Comparison of ENCODE assay signal across 8 mouse cellular contexts in genomic region chr5:88689279-88689938, GRCm38 (mm10). TPM values are rescaled to one million over a fixed set of nuclear protein-coding genes. Genes with fewer than 3 reads are reported as not detected.
DNase-seq lines count a peak whose midpoint lies in the region; ATAC-seq and TF ChIP-seq lines count a peak whose summit lies in the region.
"Had no signal": no experiment of that assay in that cellular context is flagged by ENCODE, and none has a peak within 500 bp of the region (broad histone marks: within the 10 kb centered on the region; RNA-seq: fewer than 3 reads in every experiment).

No protein-coding gene starts in this region.

- DNase-seq in G1E (ENCODE audit: low spot score): no peak
- peak; percentile 68 for DNase-seq in embryo, embryonic 11 days
- DNase-seq in left cerebral cortex, adult 8-10 months (ENCODE audit: low spot score in 2 of 2): no peak
- DNase-seq in T-cell, adult 2 months (ENCODE audit: low spot score): no peak

- H3K4me3 ChIP-seq in kidney, embryonic 16.5 days (ENCODE audit: low read length): no peak overlapping the region
- H3K4me3 ChIP-seq in kidney, embryonic 14.5 days (ENCODE audit: low read length): no peak overlapping the region
- no peak overlapping the region for H3K4me3 ChIP-seq in G1E (ENCODE audit: low read depth, low read length)
- H3K4me3 ChIP-seq in midbrain, embryonic 16.5 days (ENCODE audit: low read depth, low read length): no peak overlapping the region
- H3K4me3 ChIP-seq: lung, embryonic 15.5 days had no signal

- no peaks in the 10 kb centered on the region for H3K9me3 ChIP-seq in kidney, embryonic 16.5 days (ENCODE audit: low read length)
- H3K9me3 ChIP-seq in kidney, embryonic 14.5 days (ENCODE audit: control insufficient read depth, low read length): no peaks in the 10 kb centered on the region
- no peaks in the 10 kb centered on the region for H3K9me3 ChIP-seq in G1E (replicated peaks)
- no peaks in the 10 kb centered on the region for H3K9me3 ChIP-seq in midbrain, embryonic 16.5 days (replicated peaks; ENCODE audit: control insufficient read depth, low read length, poor library complexity, severe bottlenecking)
- H3K9me3 ChIP-seq: lung, embryonic 15.5 days had no signal

- H3K4me2 ChIP-seq in kidney, embryonic 16.5 days (replicated peaks; ENCODE audit: low read depth, low read length): no peak overlapping the region
- H3K4me2 ChIP-seq in kidney, embryonic 14.5 days (replicated peaks; ENCODE audit: low read depth, low read length): no peak overlapping the region
- H3K4me2 ChIP-seq in midbrain, embryonic 16.5 days (ENCODE audit: low read length): no peak overlapping the region
- H3K4me2 ChIP-seq: lung, embryonic 15.5 days had no signal

- H3K27ac ChIP-seq in kidney, embryonic 16.5 days (ENCODE audit: low read length): no peak overlapping the region
- H3K27ac ChIP-seq in kidney, embryonic 14.5 days (ENCODE audit: low read depth, low read length): no peak overlapping the region
- no peak overlapping the region for H3K27ac ChIP-seq in midbrain, embryonic 16.5 days (ENCODE audit: low read length)
- H3K27ac ChIP-seq: lung, embryonic 15.5 days had no signal

- ATAC-seq in kidney, embryonic 16.5 days (ENCODE audit: low FRiP score, low TSS enrichment): peak; percentile 63; the same call in 1 of the 2 replicates
- no peak; the same call in 1 of the 2 replicates for ATAC-seq in kidney, embryonic 14.5 days (ENCODE audit: low FRiP score, low TSS enrichment)
- peak; percentile 54; the same call in 1 of the 2 replicates for ATAC-seq in G1E (ENCODE audit: extremely low read depth, insufficient number of reproducible peaks, low FRiP score, poor library complexity, severe bottlenecking)
- ATAC-seq in midbrain, embryonic 16.5 days: peak; percentile 52; the same call in 1 of the 2 replicates

- no peak overlapping the region for H3K9ac ChIP-seq in kidney, embryonic 16.5 days (replicated peaks; ENCODE audit: low read length)
- no peak overlapping the region for H3K9ac ChIP-seq in kidney, embryonic 14.5 days (ENCODE audit: low read depth, low read length)
- H3K9ac ChIP-seq in midbrain, embryonic 16.5 days (ENCODE audit: low read depth, low read length): no peak overlapping the region
- H3K9ac ChIP-seq: lung, embryonic 15.5 days had no signal

- no peaks in the 10 kb centered on the region for H3K4me1 ChIP-seq in kidney, embryonic 16.5 days (ENCODE audit: insufficient read depth, low read length)
- no peaks in the 10 kb centered on the region for H3K4me1 ChIP-seq in kidney, embryonic 14.5 days (ENCODE audit: control insufficient read depth, insufficient read depth, low read length)
- H3K4me1 ChIP-seq in G1E (ENCODE audit: insufficient read depth, low read depth, low read length): peaks cover 7% of the 10 kb centered on the region
- H3K4me1 ChIP-seq in midbrain, embryonic 16.5 days (ENCODE audit: control insufficient read depth, insufficient read depth, low read length): no peaks in the 10 kb centered on the region
- H3K4me1 ChIP-seq: lung, embryonic 15.5 days had no signal

- no peaks in the 10 kb centered on the region for H3K36me3 ChIP-seq in kidney, embryonic 16.5 days (ENCODE audit: insufficient read depth, low read length)
- H3K36me3 ChIP-seq in kidney, embryonic 14.5 days (ENCODE audit: control insufficient read depth, insufficient read depth, low read length): no peaks in the 10 kb centered on the region
- no peaks in the 10 kb centered on the region for H3K36me3 ChIP-seq in G1E (replicated peaks)
- no peaks in the 10 kb centered on the region for H3K36me3 ChIP-seq in midbrain, embryonic 16.5 days (ENCODE audit: control insufficient read depth, insufficient read depth, low read length)
- H3K36me3 ChIP-seq: lung, embryonic 15.5 days had no signal

- peak; percentile 13; the same call in 1 of the 2 replicates for TF ChIP-seq CTCF in G1E (IDR thresholded peaks at IDR 0.05; ENCODE audit: low read depth, low read length)

- peaks cover 15% of the 10 kb centered on the region for H3K27me3 ChIP-seq in kidney, embryonic 16.5 days (ENCODE audit: insufficient read depth, low read length)
- peaks cover 8% of the 10 kb centered on the region; the same call in 1 of the 2 replicates for H3K27me3 ChIP-seq in kidney, embryonic 14.5 days (ENCODE audit: control insufficient read depth, insufficient read depth, low read length)
- peaks cover 21% of the 10 kb centered on the region for H3K27me3 ChIP-seq in G1E (ENCODE audit: insufficient read depth, low read length)
- H3K27me3 ChIP-seq in midbrain, embryonic 16.5 days (ENCODE audit: control insufficient read depth, insufficient read depth, low read depth, low read length): no peaks in the 10 kb centered on the region

- 77% methylated on average over 3 of the region's 3 CpGs for WGBS in kidney, embryonic 16.5 days
- 73% methylated on average over 3 of the region's 3 CpGs for WGBS in kidney, embryonic 14.5 days
- 74% methylated on average over 3 of the region's 3 CpGs for WGBS in midbrain, embryonic 16.5 days

RNA-seq across cellular contexts. Expression of gene Grsf1, which starts 13.4 kb away (rescaled TPM):
- polyA plus RNA-seq in kidney, embryonic 16.5 days (2015; fragmentation: Nextera tagmentation; extraction: Ambion mirVana): 36.1 and 59.0 TPM in 2 replicates
- 59.6 and 78.4 TPM in 2 replicates for polyA plus RNA-seq in kidney, embryonic 14.5 days (2014; fragmentation: Nextera tagmentation; extraction: Ambion mirVana)
- total RNA-seq in G1E (2014; fragmentation: Nextera tagmentation): 128 and 145 TPM in 2 replicates
- total RNA-seq in G1E (2017): 110 and 130 TPM in 2 replicates
- polyA plus RNA-seq in G1E (2012): 57.3 and 87.8 TPM in 2 replicates
- polyA plus RNA-seq in midbrain, embryonic 16.5 days (2015; fragmentation: Nextera tagmentation; extraction: Ambion mirVana): 57.0 and 60.5 TPM in 2 replicates
- 100 to 1,000 TPM; 101 to 106 (median 103) TPM for total RNA-seq in left cerebral cortex, adult 8-10 months (2022)

RNA-seq across cellular contexts. Expression of gene Mob1b, which starts 31.2 kb away (rescaled TPM):
- polyA plus RNA-seq in kidney, embryonic 16.5 days (2015; fragmentation: Nextera tagmentation; extraction: Ambion mirVana): 10.3 and 12.1 TPM in 2 replicates
- polyA plus RNA-seq in kidney, embryonic 14.5 days (2014; fragmentation: Nextera tagmentation; extraction: Ambion mirVana): 10.9 and 18.0 TPM in 2 replicates
- total RNA-seq in G1E (2014; fragmentation: Nextera tagmentation): 47.9 and 53.0 TPM in 2 replicates
- 16.7 and 20.7 TPM in 2 replicates for total RNA-seq in G1E (2017)
- 18.4 and 19.5 TPM in 2 replicates for polyA plus RNA-seq in G1E (2012)
- polyA plus RNA-seq in midbrain, embryonic 16.5 days (2015; fragmentation: Nextera tagmentation; extraction: Ambion mirVana): 9.1 and 9.8 TPM in 2 replicates
- total RNA-seq in left cerebral cortex, adult 8-10 months (2022): 10 to 100 TPM; 22.9 to 25.3 (median 24.4) TPM
